Mouse (Mus musculus) hindbrain, embryonic 15.5 days (tissue): ENCODE results near the gene Grk3. TPM values are rescaled to one million over a fixed set of nuclear protein-coding genes. Genes with fewer than 3 reads are reported as not detected.
A peak's percentile ranks its signal among the peaks of the same experiment; 100 is the strongest.

Source experiments
- ATAC-seq: fragments of 200-750 bp; cut with Nextera tagmentation; 2 replicates; pipeline ENCODE4 v1.8.0; 2017; ENCODE audit warnings: low read depth, moderate number of reproducible peaks, moderate TSS enrichment; ENCODE audit not compliant: low FRiP score
- H3K27ac ChIP-seq: fragments of 300-500 bp; sonication (generic); replicated peaks from 2 replicates; pipeline ENCODE4 v1.5.1; 2015; ENCODE audit warnings: mild to moderate bottlenecking, inconsistent platforms
- H3K27me3 ChIP-seq: fragments of 300-500 bp; sonication (generic); 2 replicates; pipeline ENCODE4 v1.6.1; 2015; ENCODE audit warnings: control low read depth, inconsistent platforms
- H3K36me3 ChIP-seq: fragments of 300-500 bp; sonication (generic); 2 replicates; pipeline ENCODE4 v1.6.1; 2015; ENCODE audit warnings: control low read depth, inconsistent platforms
- H3K4me1 ChIP-seq: fragments of 300-500 bp; sonication (generic); replicated peaks from 2 replicates; pipeline ENCODE4 v1.6.1; 2015; ENCODE audit warnings: control low read depth, inconsistent platforms
- H3K4me2 ChIP-seq: fragments of 300-500 bp; sonication (generic); 2 replicates; pipeline ENCODE4 v1.6.1; 2015; ENCODE audit warnings: moderate library complexity, mild to moderate bottlenecking, inconsistent platforms
- H3K4me3 ChIP-seq: fragments of 300-500 bp; sonication (generic); 2 replicates; pipeline ENCODE4 v1.5.1; 2015; ENCODE audit warnings: mild to moderate bottlenecking, inconsistent platforms
- H3K9ac ChIP-seq: fragments of 300-500 bp; sonication (generic); 2 replicates; pipeline ENCODE4 v1.6.1; 2015; ENCODE audit warnings: inconsistent platforms
- H3K9me3 ChIP-seq: fragments of 300-500 bp; sonication (generic); 2 replicates; pipeline ENCODE4 v1.6.1; 2016; ENCODE audit warnings: control low read depth, inconsistent platforms
- WGBS: fragments of 180-500 bp; shearing (Covaris S2); methylation state at CpG from one replicate; pipeline ENCODE4 v1.1.7; 2015; 5-methylcytosine and 5-hydroxymethylcytosine counted together
- polyA plus RNA-seq: library from polyadenylated mRNA; unstranded; fragments of >200 nt; fragmentation: Nextera tagmentation; extraction: Ambion mirVana; gene quantifications from 2 replicates; pipeline ENCODE4 v1.2.1, GENCODE M21; 2015

Gene Grk3
- polyA plus RNA-seq, 1 experiment from 2014 or later = 24.3 TPM

DNA sequence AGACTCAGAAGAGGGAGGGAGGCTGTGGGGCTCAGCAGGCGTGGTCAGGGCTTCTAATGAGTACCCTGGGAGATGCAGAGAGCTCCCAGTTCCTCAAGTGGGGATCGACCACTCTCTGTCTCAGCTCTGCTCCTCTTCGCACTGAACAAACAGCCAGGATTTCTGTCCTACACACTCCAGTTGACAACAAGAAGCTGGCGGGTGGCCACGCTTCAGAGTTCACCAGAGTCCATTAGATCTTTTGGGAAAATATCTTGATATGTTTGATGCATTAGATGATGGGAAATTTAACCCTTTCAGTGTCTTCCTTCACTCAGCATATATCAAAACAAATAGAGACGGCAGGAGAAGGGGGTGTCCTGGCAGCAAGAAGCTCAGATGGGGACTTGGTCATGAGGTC, 53.4 kb downstream of the Grk3 start:
- 60% methylated on average over 6 of the region's 6 CpGs for WGBS
- H3K27ac ChIP-seq = no peak overlapping the region
- H3K4me2 ChIP-seq = no peak overlapping the region
- H3K27me3 ChIP-seq = no peaks in the 10 kb centered on the region
- no peaks in the 10 kb centered on the region for H3K36me3 ChIP-seq
- no peak overlapping the region for H3K4me3 ChIP-seq
- no peaks in the 10 kb centered on the region for H3K9me3 ChIP-seq
- no peak for ATAC-seq
- peaks cover 17% of the 10 kb centered on the region; the same call in 1 of the 2 replicates for H3K4me1 ChIP-seq
- H3K9ac ChIP-seq = no peak overlapping the region

GRCm38 (mm10) chr5:112960911-112961310, 54.7 kb downstream of the Grk3 start:
- WGBS = 27% methylated on average over 3 of the region's 3 CpGs
- ATAC-seq = no peak
- H3K9ac ChIP-seq = no peak overlapping the region
- H3K27ac ChIP-seq = no peak overlapping the region
- no peak overlapping the region for H3K4me3 ChIP-seq
- H3K4me2 ChIP-seq = no peak overlapping the region
- 0 out of 2 replicates have a peak, but pooled peaks cover 15% of the 10 kb centered on the region for H3K4me1 ChIP-seq
- H3K36me3 ChIP-seq = no peaks in the 10 kb centered on the region
- H3K9me3 ChIP-seq = no peaks in the 10 kb centered on the region
- H3K27me3 ChIP-seq = no peaks in the 10 kb centered on the region

- H3K27ac ChIP-seq = no peak overlapping the region
- H3K4me1 ChIP-seq = 0 out of 2 replicates have a peak, but pooled peaks cover 12% of the 10 kb centered on the region
- H3K36me3 ChIP-seq = no peaks in the 10 kb centered on the region
- no peak for ATAC-seq
- no peak overlapping the region for H3K4me3 ChIP-seq
- no peaks in the 10 kb centered on the region for H3K27me3 ChIP-seq
- H3K9me3 ChIP-seq = no peaks in the 10 kb centered on the region
- H3K4me2 ChIP-seq = no peak overlapping the region
- whole genome bisulfite sequencing = 53% methylated on average over 5 of the region's 5 CpGs
- no peak overlapping the region for H3K9ac ChIP-seq
Measured at GRCm38 (mm10) chr5:112958293-112958692, 57.3 kb downstream of the Grk3 start.

DNA sequence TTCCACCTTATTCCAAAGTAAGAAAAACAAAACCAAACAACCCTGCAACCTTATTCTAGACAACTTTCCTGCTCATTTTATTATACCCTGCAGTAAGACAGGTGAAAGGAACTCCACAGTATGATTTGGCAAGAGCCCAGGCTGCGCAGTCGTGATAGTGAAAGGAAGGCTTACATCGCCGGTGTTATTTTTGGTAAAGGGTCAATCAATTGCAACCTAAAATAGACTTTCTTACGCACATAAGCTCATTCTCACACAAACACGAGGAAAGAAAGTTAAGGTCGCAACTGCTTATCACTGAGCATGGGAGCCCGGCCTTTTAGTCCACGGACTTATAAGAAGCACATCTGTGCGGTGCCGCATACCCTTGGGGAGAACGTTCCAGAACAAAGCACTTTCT, 58.8 kb downstream of the Grk3 start:
- Histone ChIP-seq H3K27me3 (no peaks in the 10 kb centered on the region), H3K36me3 (no peaks in the 10 kb centered on the region), H3K4me2 (no peak overlapping the region), H3K4me1 (0 out of 2 replicates have a peak, but pooled peaks cover 12% of the 10 kb centered on the region), H3K9me3 (no peaks in the 10 kb centered on the region), H3K4me3 (no peak overlapping the region), H3K27ac (no peak overlapping the region), H3K9ac (no peak overlapping the region)
- ATAC-seq = no peak
- WGBS = 84% methylated on average over 12 of the region's 12 CpGs

GRCm38 (mm10) chr5:112956368-112956767, 59.2 kb downstream of the Grk3 start:
- Histone ChIP-seq H3K4me3 (no peak overlapping the region), H3K27ac (no peak overlapping the region), H3K4me2 (no peak overlapping the region), H3K36me3 (no peaks in the 10 kb centered on the region), H3K9ac (no peak overlapping the region), H3K27me3 (no peaks in the 10 kb centered on the region), H3K4me1 (0 out of 2 replicates have a peak, but pooled peaks cover 12% of the 10 kb centered on the region), H3K9me3 (no peaks in the 10 kb centered on the region)
- 82% methylated on average over 8 of the region's 8 CpGs for WGBS
- ATAC-seq = no peak

GRCm38 (mm10) chr5:112950847-112951246, 64.7 kb downstream of the Grk3 start:
- Histone ChIP-seq H3K36me3 (no peaks in the 10 kb centered on the region), H3K27me3 (no peaks in the 10 kb centered on the region), H3K9me3 (no peaks in the 10 kb centered on the region), H3K27ac (no peak overlapping the region), H3K4me2 (no peak overlapping the region), H3K9ac (no peak overlapping the region), H3K4me1 (no peaks in the 10 kb centered on the region), H3K4me3 (no peak overlapping the region)
- no peak for ATAC-seq
- 95% methylated on average over 3 of the region's 3 CpGs for WGBS

- no peak overlapping the region for H3K4me3 ChIP-seq
- 73% methylated on average over 7 of the region's 7 CpGs for WGBS
- no peak overlapping the region for H3K27ac ChIP-seq
- ATAC-seq = no peak
- H3K36me3 ChIP-seq = peaks cover 10% of the 10 kb centered on the region; the same call in 1 of the 2 replicates
- H3K27me3 ChIP-seq = no peaks in the 10 kb centered on the region
- H3K4me2 ChIP-seq = no peak overlapping the region
- no peak overlapping the region for H3K9ac ChIP-seq
- H3K9me3 ChIP-seq = no peaks in the 10 kb centered on the region
- peaks cover 4% of the 10 kb centered on the region; the same call in 1 of the 2 replicates for H3K4me1 ChIP-seq
Measured at GRCm38 (mm10) chr5:112945925-112946324, 69.7 kb downstream of the Grk3 start.

GRCm38 (mm10) chr5:112942244-112942643, 73.3 kb downstream of the Grk3 start:
- 39% methylated on average over 7 of the region's 7 CpGs for WGBS
- H3K36me3 ChIP-seq = peaks cover 11% of the 10 kb centered on the region; the same call in 1 of the 2 replicates
- H3K27ac ChIP-seq = 0 out of 2 replicates have a peak overlapping the region, but pooled peaks have one; percentile 14
- no peaks in the 10 kb centered on the region for H3K27me3 ChIP-seq
- H3K9me3 ChIP-seq = no peaks in the 10 kb centered on the region
- H3K4me3 ChIP-seq = no peak overlapping the region
- no peak overlapping the region for H3K4me2 ChIP-seq
- ATAC-seq = no peak
- peaks cover 4% of the 10 kb centered on the region; the same call in 1 of the 2 replicates for H3K4me1 ChIP-seq
- no peak overlapping the region for H3K9ac ChIP-seq

- no peak overlapping the region for H3K27ac ChIP-seq
- no peak overlapping the region for H3K4me2 ChIP-seq
- WGBS = 94% methylated on average over 12 of the region's 12 CpGs
- H3K4me3 ChIP-seq = no peak overlapping the region
- no peaks in the 10 kb centered on the region for H3K27me3 ChIP-seq
- H3K36me3 ChIP-seq = peaks cover 11% of the 10 kb centered on the region; the same call in 1 of the 2 replicates
- peaks cover 4% of the 10 kb centered on the region; the same call in 1 of the 2 replicates for H3K4me1 ChIP-seq
- ATAC-seq = no peak
- H3K9ac ChIP-seq = no peak overlapping the region
- no peaks in the 10 kb centered on the region for H3K9me3 ChIP-seq
Measured at GRCm38 (mm10) chr5:112941001-112941400, 74.6 kb downstream of the Grk3 start.

GRCm38 (mm10) chr5:112936632-112937031, 79.0 kb downstream of the Grk3 start:
- Histone ChIP-seq H3K27me3 (no peaks in the 10 kb centered on the region), H3K36me3 (peaks cover 6% of the 10 kb centered on the region; the same call in 1 of the 2 replicates), H3K9me3 (no peaks in the 10 kb centered on the region), H3K4me1 (0 out of 2 replicates have a peak, but pooled peaks cover 5% of the 10 kb centered on the region), H3K4me3 (no peak overlapping the region), H3K4me2 (no peak overlapping the region), H3K27ac (no peak overlapping the region), H3K9ac (no peak overlapping the region)
- ATAC-seq = no peak
- WGBS = 81% methylated on average over 10 of the region's 10 CpGs

- 91% methylated on average over 8 of the region's 8 CpGs for WGBS
- ATAC-seq = no peak
- no peaks in the 10 kb centered on the region for H3K36me3 ChIP-seq
- no peak overlapping the region for H3K27ac ChIP-seq
- H3K27me3 ChIP-seq = no peaks in the 10 kb centered on the region
- H3K9ac ChIP-seq = no peak overlapping the region
- no peak overlapping the region for H3K4me2 ChIP-seq
- no peaks in the 10 kb centered on the region for H3K9me3 ChIP-seq
- no peak overlapping the region for H3K4me3 ChIP-seq
- H3K4me1 ChIP-seq = 0 out of 2 replicates have a peak, but pooled peaks cover 5% of the 10 kb centered on the region
Measured at GRCm38 (mm10) chr5:112935436-112935835, 80.2 kb downstream of the Grk3 start.

DNA sequence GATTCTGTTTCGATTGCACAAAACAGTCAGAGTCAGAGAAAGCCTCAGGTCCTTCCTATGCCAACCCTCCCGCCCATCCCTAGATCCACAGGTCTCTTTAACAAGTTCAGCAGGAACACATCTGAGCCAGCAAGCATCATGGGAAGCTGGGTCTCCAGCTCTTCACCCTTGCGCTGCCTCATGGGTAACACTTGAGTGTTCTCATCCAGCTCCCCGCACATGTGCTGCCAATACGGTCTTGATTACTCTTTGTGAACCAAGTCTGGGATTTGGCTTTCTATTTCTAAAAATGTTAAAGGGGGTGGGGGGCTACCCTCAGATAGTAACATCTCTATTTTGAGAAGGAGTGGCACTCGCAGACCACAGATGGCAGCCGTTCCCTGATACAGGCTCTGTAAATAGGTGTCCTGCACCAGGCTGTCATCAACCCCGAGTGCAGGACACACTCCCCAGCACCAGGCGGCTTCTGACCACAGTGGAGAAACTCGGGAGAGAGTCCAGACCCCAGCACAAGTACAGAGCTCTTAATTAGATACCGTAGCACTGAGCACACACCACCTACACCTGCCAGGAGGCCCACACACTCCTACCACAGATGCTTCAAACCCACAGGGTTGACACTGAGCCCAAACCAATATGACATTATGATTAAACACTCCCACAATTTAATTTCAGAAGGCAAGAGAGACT, 82.6 kb downstream of the Grk3 start:
- H3K36me3 ChIP-seq = 0 out of 2 replicates have a peak, but pooled peaks cover 5% of the 10 kb centered on the region
- H3K9ac ChIP-seq = no peak overlapping the region
- no peaks in the 10 kb centered on the region for H3K9me3 ChIP-seq
- no peak overlapping the region for H3K4me2 ChIP-seq
- 0 out of 2 replicates have a peak, but pooled peaks cover 5% of the 10 kb centered on the region for H3K4me1 ChIP-seq
- no peaks in the 10 kb centered on the region for H3K27me3 ChIP-seq
- 82% methylated on average over 11 of the region's 11 CpGs for WGBS
- H3K27ac ChIP-seq = no peak overlapping the region
- H3K4me3 ChIP-seq = no peak overlapping the region
- 0 out of 2 replicates have a peak, but pooled peaks have one; percentile 32 for ATAC-seq
